Mouse (Mus musculus) kidney, adult 2 months (tissue): ENCODE measurements around the gene Wdr34.

Experiments used
- CTCF ChIP-seq: fragments of 200-500 bp; conservative IDR thresholded peaks from 2 replicates; pipeline ENCODE4 v1.5.1; 2011; ENCODE audit warnings: low read depth, mild to moderate bottlenecking, control low read depth, low read length, moderate library complexity, mixed read lengths; ENCODE audit not compliant: insufficient read depth, insufficient read length
- POLR2A ChIP-seq: fragments of 200-500 bp; IDR thresholded peaks from one replicate; pipeline ENCODE4 v1.6.1; 2011; ENCODE audit warnings: low read depth, low read length, control low read depth

- TF ChIP-seq POLR2A (no peak), CTCF (no peak)
These were observed 42.8 kb upstream of the Wdr34 start for GRCm38 (mm10) chr2:30091521-30091920.
